Mouse (Mus musculus): ENCODE results near the gene Ppid.

- TF ChIP-seq MEF2A (IDR thresholded peaks at IDR 0.05; ENCODE audit: extremely low read depth, insufficient replicate concordance, low read depth, low read length, poor library complexity, severe bottlenecking) = no peak
- no peak for TF ChIP-seq CTCF (IDR thresholded peaks at IDR 0.05 in 2 of 3, conservative IDR thresholded peaks at IDR 0.05 in 1 of 3; ENCODE audit: control insufficient read depth in 1 of 3, insufficient read depth in 1 of 3, low read depth in 2 of 3, low read length in 3 of 3, poor library complexity in 1 of 3, severe bottlenecking in 1 of 3)
- TF ChIP-seq POLR2A (IDR thresholded peaks at IDR 0.05; ENCODE audit: control insufficient read depth in 1 of 2, insufficient read depth in 1 of 2, low read depth in 1 of 2, low read length in 2 of 2, poor library complexity in 1 of 2) = no peak
- TF ChIP-seq MYB (IDR thresholded peaks at IDR 0.05; ENCODE audit: low read depth, low read length) = no peak
- TF ChIP-seq JUND (IDR thresholded peaks at IDR 0.05; ENCODE audit: low read depth, low read length) = no peak
- TF ChIP-seq MAX (IDR thresholded peaks at IDR 0.05; ENCODE audit: low read length) = no peak
- TF ChIP-seq USF1 (IDR thresholded peaks at IDR 0.05; ENCODE audit: low read depth, low read length) = no peak
- TF ChIP-seq EP300 (IDR thresholded peaks at IDR 0.05; ENCODE audit: low read depth in 1 of 2, low read length in 2 of 2) = no peak
- no peak for TF ChIP-seq NELFE (IDR thresholded peaks at IDR 0.05; ENCODE audit: low read depth, low read length)
- no peak for TF ChIP-seq ZNF384 (IDR thresholded peaks at IDR 0.05; ENCODE audit: low read depth, low read length)
- TF ChIP-seq HCFC1 (IDR thresholded peaks at IDR 0.05; ENCODE audit: low read depth, low read length) = no peak
- TF ChIP-seq ZKSCAN1 (IDR thresholded peaks at IDR 0.05; ENCODE audit: low read depth, low read length) = no peak
Observed at GRCm38 (mm10) chr3:79577606-79578005, 13.5 kb upstream of the Ppid start.

All from MEL (cell line).